Mouse (Mus musculus) retina, embryonic 14.5 days (tissue): ENCODE measurements around the gene Ms4a4b.
"Not testable (repeated sequence)": the region's sequence is repeated elsewhere in the genome, so short reads cannot be mapped to it uniquely, and the experiment has no call there.

Source experiments
- DNase-seq: peaks from one replicate; pipeline ENCODE4 v3.0.0-alpha.2; 2015; ENCODE audit warnings: low spot score

Gene Ms4a4b

DNA sequence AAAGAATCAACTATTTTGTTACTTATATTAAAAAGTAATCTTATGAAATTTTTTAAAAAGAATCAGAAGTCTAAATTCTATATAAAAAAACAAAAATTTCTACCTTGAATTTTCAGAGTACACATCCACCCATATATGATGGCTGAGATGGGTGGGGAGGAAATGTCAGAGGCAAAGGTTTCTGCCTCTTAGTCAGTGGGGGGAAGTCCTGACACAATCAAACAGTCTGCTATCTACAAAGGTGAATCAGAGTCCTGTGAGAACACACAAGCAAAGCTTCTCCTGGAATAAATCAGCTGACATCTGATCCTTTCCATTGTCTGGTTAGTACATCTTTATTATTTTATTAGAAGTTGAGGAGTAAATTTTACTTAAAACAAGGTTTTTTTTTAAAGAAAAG lies at the start of gene Ms4a4b:
TSS of gene Ms4a4b (plus strand) at position 216 of the 400 bp plus-strand sequence.
- DNase-seq, result no peak

DNA sequence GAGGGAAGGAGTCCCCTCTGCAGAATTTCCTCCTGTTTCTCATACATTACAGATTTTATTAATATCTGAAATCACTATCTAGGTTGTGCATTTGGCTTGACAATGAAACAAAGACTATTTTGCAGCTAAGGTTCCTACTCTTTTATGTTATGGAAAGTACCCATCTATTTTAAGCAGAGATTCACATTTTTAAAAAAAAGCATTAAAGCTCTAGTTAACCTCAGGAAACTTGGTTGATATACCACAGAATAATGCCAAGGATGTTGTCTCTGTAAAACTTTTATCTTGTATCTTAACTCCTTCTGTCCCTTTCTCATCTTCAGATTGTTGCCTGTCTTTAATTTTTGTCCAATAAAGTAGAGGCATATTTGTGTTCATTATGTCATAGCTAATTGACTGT lies 47.6 kb upstream of the Ms4a4b start:
- DNase-seq, result no peak

DNA sequence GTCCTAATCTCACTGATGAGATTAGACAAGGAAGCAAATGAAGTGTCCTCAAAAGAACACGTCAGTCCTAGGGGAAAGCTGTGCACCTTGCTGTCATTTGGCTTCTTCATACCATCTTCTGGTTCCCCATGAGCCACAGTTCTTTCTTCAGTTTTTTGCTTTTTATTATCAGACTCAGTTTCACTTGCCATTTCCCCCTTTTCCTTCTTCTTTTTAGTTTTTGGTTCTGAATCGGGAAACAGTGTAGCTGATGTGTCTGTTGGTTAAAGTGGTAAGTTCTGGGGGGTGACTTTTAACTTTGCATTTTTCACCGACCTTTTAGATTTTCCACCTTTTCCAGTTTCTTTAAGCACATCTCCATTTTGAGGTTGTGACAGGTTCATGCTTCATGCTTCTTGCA lies 38.8 kb upstream of the Ms4a4b start, which contains the start of gene Ms4a4c:
TSS of gene Ms4a4c (plus strand) at position 244 of the 400 bp plus-strand sequence.
- DNase-seq, result no peak

DNA sequence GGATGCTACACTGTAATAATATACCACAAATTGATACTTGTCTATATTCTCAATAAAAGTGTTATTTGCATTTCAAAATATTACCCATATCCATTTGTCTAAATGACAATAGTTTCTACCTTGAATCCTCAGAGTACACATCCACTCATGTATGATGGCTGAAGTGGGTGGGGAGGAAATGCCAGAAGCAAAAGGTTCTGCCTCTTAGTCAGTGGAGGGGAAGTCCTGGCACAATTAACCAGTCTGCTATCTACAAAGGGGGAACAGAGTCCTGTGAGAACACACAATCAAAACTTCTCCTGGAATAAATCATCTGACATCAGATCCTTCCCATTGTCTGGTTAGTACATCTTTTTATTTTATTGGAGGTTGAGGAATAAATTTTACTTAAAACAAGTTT lies 35.9 kb upstream of the Ms4a4b start:
- no peak for DNase-seq

DNA sequence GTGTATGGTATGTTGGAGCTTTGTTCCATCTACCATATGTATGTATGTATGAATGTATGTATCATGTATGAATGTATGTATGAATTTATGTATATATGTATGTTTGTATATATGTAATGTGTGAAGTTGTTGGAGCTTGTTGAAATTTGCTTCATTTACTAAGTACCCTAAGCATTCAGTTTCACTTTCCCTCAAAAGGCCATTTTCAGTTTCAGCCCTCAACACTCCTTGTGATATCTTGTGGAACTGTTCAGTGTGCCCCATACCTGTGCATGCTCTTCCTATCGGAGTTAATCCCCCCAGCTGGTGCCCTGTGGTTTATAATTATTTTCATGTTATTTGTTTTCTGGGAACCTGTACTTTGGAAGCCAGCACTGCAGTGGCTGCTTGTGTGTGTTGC lies 34.8 kb upstream of the Ms4a4b start:
- no peak for DNase-seq

DNA sequence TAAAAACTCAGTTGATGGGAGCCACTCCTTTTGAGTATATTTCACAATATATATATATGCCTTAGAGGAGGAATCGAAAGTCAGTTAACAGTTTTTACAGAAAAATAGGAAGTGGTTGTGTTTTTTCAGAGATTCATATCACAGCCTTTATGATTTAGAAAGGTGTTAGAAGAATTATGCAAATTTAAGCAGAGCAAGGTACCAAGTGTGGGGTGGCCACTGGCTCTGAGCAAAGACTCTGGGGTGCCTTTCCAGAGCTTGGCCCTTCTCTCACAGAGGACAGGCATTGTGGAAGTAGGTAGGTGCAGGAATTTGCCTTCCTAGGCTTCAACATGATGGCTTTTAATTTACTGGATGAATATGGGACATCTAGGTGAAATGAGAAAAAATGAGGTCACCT lies 31.7 kb upstream of the Ms4a4b start:
- DNase-seq, result no peak

DNA sequence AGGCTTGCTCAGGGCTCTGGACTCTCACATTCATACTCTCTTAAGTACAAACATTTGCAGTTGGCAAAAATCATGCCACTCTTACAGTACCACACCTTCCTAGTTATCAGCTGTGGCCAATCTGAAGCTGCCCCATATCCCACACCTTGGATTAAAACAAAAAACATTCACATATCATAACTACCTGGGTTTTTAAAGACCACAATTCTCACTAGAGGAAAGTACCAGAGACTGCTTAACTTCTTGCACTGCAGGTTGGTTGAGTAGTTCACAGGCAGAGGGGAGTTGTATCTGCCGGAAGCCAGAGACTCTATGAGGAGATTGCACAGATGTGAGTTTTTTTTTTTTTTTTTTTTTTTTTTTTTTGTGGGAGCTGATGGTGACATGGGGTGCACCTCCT lies 29.3 kb upstream of the Ms4a4b start:
- no peak for DNase-seq

DNA sequence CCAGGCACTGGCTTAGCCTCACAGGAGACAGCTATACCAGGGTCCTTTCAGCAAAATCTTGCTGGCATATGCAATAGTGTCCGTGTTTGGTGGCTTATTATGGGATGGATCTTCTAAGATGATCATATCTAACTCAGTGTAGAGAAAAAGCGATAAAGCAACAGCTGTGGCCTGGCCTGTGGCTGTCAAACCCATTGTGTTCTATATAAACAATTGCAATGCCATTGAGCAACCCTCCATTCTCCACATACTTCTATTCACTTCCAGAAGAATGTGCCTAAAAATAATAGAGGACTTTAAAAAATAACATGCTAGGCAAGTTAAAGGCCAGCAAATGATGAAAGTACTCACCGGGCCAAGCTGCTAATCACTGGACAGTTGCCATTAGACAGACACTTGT lies 27.8 kb upstream of the Ms4a4b start:
- no peak for DNase-seq

DNA sequence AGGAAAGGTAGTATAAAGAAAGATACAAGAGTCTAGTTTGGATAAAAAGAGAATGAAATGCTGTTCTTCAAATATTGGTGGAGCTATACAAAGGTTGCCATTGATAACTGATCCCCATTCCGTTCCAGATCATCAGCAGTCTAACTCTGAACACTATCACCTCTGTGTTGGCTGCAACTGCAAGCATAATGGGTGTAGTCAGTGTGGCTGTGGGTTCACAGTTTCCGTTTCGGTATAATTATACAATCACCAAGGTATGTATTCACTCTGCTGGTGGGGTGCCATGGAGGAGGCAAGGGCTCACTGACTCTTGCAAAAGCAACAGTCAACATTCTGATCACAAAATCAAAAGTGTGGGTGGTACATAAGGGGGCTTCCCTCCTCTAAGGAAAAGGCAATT lies 24.5 kb upstream of the Ms4a4b start:
- not testable (repeated sequence) for DNase-seq

DNA sequence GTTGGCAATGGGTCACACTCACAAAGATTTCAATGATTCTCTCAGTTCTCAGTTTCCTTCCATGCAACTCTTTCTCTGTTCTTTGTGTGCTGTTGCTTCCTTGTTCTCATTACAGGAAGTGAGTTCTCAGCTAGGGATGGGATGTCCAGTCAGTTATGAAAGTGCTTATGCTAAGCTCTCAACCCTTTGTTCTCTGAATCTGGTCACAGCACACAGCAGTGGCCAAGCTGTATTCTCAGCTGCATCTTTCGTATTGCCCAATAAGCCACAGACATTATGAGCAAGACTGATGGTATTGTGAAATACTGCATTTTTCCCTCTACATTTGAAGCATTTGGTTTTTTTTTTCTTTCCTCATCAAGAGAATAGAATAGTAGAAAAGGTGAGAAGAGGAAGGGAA lies 12.1 kb upstream of the Ms4a4b start:
- DNase-seq, result not testable (repeated sequence)

DNA sequence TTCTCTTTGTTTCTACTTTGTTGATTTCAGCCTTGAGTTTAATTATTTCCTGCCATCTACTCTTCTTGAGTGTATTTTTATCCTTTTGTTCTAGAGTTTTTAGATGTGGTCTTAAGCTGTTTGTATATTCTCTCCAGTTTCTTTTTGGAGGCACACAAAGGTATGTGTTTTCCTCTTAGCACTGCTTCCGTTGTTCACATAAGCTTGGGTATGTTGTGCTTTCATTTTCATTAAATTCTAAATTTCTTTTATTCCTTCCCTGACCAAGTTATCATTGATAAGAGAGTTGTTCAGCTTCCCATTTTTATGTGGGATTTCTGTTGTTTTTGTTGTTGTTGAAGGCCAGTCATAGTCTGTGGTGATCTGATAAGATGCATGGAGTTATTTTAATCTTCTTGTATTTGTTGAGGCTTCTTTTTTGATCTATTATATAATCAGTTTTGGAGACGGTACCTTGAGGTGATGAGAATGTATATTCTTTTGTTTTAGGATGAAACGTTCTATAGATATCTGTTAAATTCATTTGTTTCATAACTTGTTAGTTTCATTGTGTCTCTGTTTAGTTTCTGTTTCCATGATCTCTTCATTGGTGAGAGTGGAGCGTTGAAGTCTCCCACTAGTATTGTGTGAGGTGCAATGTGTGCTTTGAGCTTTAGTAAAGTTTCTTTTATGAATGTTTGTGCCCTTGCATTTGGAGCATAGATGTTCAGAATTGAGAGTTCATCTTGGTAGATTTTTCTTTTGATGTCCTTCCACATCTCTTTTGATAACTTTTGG lies 8.1 kb upstream of the Ms4a4b start:
- no peak for DNase-seq

DNA sequence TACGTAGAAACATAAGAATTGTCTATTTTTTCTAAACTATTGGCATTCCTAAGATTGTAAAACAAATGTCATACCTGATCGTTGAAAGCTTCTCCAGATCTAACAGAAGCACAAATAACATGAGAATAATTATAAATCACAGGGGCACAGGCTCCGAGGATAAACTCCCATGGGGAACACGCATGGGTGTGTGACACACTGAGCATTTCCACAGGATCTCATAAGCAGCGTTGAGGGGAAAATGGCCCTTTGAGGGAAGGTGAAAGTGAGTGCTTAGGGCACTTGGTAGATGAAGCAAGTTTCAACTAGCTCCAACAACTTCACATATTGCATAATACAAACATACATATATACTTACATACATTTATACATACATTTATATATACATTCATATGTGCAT lies 611 bp downstream of the Ms4a4b start:
- no peak for DNase-seq

DNA sequence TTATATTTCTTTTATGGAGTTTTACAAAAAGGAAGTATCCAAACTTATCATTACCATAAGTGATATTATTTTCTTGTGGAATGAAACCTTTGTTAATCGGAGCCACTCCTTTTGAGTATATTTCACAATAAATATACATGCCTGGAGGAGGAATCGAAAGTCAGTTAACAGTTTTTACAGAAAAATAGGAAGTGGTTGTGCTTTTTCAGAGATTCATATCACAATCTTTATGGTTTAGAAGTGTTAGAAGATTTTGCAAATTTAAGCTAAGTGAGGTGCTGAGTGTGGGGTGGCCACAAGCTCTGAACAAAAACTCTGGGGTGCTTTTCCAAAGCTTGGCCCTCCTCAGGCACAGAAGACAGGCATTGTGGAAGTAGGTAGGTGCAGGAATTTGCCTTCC lies 3.9 kb downstream of the Ms4a4b start:
- DNase-seq, result no peak

DNA sequence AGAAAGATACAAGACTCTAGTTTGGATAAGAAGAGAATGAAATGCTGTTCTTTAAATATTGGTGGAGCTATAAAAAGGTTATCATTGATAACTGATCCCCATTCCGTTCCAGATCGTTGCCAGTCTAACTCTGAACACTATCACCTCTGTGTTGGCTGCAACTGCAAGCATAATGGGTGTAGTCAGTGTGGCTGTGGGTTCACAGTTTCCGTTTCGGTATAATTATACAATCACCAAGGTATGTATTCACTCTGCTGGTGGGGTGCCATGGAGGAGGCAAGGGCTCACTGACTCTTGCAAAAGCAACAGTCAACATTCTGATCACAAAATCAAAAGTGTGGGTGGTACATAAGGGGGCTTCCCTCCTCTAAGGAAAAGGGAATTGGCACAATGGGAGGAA lies 15.7 kb downstream of the Ms4a4b start:
- DNase-seq, result not testable (repeated sequence)

DNA sequence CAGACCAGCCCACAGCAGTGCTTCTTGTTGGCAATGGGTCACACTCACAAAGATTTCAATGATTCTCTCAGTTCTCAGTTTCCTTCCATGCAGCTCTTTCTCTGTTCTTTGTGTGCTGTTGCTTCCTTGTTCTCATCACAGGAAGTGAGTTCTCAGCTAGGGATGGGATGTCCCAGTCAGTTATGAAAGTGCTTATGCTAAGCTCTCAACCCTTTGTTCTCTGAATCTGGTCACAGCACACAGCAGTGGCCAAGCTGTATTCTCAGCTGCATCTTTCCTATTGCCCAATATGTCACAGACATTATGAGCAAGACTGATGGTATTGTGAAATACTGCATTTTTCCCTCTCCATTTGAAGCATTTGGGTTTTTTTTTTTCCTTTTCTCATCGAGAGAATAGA lies 21.4 kb downstream of the Ms4a4b start:
- DNase-seq, result not testable (repeated sequence)

DNA sequence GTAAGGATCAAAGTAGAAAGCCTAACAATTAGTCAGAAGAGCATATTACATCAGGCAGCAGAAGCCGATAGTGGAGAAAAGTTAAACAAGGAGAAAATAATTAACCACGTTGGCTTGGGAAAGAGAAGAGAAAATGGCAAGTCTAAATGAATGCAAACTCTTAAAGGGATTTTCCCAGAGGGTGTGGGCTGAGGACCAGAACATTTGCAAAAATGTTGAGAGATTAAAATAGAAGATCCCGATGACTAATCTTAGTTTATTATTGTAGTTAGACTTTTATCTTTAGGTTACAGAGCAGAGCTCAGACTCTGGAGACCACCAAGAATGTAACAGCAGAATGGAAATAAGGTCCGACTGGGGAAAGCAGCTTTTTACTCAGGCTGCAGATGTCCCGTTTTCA lies 23.1 kb downstream of the Ms4a4b start:
- no peak for DNase-seq

DNA sequence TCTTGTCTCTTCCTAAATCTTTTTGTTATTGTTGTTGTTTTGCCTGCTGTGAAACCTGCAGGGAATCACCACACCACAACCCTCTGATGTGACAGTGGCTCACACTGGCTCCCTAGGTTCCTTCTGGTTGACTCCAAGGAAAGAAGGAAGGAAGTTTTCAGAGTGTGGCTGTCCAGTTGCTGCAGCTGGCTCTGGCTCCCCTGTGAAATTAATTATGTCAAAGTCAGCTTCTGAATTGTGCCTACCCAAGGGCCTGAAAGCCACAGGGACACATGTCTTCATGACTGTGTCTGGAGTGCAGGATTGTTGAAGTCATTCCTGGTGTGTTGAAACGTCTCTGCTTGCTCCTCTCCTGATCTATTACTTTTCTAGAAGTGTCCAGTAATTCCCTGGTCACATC lies 25.0 kb downstream of the Ms4a4b start:
- not testable (repeated sequence) for DNase-seq

DNA sequence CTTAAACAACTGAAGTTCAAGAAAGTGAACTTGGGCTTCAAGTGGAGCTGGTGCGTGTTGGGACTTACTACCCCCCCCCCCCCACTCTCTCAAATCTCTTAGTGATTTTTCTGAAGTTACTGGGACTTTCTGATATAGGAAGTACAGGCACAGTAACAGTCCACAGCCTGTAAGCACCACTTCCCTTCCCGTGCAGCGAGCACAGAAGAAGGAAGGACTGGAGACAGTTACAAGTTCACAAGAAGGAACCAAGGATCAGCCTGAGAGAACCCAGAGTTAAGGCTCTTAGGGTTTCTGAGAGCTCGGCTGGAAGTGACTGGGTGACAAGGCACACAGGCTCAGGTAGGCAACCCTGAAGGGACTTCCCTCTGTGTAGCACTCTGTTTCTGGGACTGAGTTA lies 25.9 kb downstream of the Ms4a4b start, which contains the start of gene Ms4a6c:
TSS of gene Ms4a6c (plus strand) at position 152 of the 400 bp plus-strand sequence.
- DNase-seq, result not testable (repeated sequence)

DNA sequence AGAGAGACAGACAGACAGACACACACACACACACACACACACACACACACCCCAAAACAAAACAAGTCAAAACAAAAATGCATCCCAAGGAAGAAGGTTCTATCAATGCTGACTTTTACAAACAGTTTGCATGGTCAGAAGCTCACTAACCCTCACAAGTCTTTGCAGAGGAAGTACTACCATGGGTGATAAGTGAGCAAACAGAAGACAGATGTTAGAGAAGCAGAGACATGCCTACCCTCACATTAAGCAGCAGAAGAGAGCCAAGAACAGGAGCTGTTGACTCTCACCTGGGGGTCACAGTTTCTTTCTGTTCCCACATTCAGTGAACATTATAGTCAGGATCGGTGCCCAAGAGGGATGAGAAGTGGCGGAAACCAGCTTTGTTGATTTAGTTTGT lies 36.4 kb downstream of the Ms4a4b start:
- no peak for DNase-seq

DNA sequence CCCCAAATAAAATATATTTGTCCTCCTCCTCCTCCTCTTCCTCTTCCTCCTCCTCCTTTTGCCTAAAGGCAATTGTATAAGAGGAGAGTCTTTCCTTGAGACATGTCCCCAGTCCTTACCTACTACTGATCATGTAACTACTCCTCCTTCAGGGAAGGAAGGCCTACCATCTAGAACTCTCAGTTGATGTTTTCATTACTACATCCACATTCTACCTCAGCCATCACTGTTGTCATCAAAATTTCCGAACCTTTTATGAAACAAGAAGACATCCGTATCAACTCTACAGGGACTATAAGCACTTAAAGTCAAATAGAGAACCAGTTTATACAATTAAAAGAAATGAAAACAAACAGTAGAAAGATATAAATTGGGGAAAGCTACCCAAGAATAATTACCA lies 39.3 kb downstream of the Ms4a4b start:
- DNase-seq, result no peak

DNA sequence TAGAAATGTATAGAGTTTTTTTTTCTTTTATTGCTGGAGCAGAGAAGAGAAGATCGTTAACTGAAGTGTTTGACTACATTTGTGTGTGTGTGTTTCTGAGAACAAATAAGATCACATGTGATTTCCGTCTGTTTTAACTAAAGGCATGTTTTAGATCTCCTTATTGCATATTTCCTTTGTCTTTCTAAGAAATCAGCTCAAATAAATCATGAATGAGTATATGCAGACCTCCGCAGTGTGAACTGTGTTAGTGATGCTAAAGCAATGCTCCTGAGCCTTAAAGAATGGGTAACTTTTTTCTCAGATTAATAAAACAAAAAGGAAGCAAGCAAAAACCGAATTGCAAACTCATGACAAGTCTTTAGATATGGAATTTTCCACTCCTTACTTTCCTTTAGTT lies 40.6 kb downstream of the Ms4a4b start:
- DNase-seq, result no peak

DNA sequence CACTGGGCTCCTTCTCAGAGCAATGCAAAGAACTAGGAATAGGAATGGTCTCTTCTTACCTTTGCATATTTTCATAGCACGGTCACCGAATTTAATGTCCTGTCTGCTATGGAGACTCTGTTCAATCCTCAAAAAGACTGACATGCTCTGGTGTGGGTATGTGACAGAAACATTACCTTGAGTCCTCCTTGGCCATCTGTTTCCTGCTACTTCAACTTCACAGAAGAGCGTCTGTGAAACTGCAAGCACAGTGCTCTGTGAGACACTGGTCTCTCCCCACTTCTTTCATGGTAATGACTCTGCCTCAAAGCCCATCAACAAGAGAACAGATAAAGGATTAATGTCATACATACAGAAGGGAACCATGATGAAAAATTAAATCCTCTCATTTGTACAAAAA lies 41.0 kb downstream of the Ms4a4b start:
- DNase-seq, result no peak

DNA sequence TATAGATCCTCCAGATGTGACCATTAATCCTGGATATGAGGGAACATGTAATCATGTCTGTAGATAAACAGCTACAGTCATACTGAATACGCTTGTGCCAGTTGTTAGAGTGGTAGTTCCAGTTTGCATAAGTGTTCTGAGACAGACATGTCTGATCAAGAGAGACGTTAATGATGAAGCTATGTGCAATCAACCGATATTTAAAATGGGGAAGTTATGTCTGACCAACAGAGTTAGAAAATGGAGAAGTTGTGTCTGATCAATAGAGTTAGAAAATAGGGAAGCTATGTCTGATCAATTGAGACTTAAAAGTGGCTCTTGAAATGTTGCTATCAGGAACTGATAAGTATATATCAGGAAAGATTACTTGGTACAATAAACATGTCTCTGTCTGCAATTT lies 41.9 kb downstream of the Ms4a4b start:
- DNase-seq, result no peak

DNA sequence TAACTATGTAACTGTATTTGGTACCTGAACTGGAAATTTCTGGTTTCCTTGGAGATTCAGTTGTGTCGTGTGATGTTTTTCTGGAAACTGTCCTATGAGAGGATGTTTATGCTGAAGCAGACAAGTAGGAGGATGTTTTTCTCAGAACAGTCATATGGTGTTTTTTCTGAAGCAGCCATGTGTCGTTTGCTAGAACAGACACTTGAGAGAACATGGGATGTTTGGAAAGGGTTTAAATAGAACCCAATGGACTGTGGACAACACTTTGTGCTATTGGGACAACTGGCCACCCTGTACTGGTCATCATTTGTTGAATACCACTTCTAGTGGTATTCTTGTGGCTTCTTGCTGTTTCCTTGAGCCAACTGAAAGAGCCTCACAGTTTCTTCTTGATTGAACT lies 42.4 kb downstream of the Ms4a4b start, which contains the start of gene Gm8369:
TSS of gene Gm8369 (plus strand) at position 193 of the 400 bp plus-strand sequence.
- DNase-seq, result no peak
